1 mouse cellular context compared by ENCODE assay signal in the genomic region with DNA sequence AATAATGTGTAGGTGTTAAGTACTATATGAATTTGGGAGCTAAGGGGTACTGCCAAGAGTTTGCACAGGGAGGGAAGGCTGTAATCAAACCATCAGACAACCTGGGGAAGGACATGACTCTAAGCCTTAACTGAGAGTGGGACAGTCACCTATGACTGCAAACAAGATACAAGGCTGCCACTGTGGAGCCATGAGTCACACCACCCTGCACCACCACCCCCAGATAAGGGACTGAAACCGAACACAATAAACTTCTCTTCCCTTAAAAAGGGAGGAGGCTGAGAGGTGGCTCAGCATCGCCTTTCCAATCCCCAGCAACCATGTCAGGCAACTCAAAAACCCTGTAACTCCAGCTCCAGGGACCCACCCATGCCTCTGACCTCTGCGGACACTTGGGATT.
A peak's percentile ranks its signal among the peaks of the same experiment; 100 is the strongest.
TF ChIP-seq lines count a peak whose summit lies in the region.

No protein-coding gene starts in this region.

TF ChIP-seq in MEL, 35 proteins besides CTCF, POLR2A, EP300 and RAD21:
- TF ChIP-seq JUND (IDR thresholded peaks at IDR 0.05; ENCODE audit: low read depth, low read length) (peak; percentile 57; the same call in 1 of the 2 replicates), RCOR1 (IDR thresholded peaks at IDR 0.05; ENCODE audit: low read depth, low read length) (no peak), ZMIZ1 (IDR thresholded peaks at IDR 0.05; ENCODE audit: low read depth, low read length) (0 out of 2 replicates have a peak, but pooled peaks have one; percentile 28), GABPA (IDR thresholded peaks at IDR 0.05; ENCODE audit: low read depth, low read length) (no peak), TAL1 (IDR thresholded peaks at IDR 0.05; ENCODE audit: low read length) (peak; percentile 57), ZC3H11A (IDR thresholded peaks at IDR 0.05; ENCODE audit: low read depth, low read length) (no peak), TCF12 (IDR thresholded peaks at IDR 0.05; ENCODE audit: low read depth, low read length) (no peak), TBP (IDR thresholded peaks at IDR 0.05; ENCODE audit: low read depth, low read length) (peak; percentile 79), ETS1 (IDR thresholded peaks at IDR 0.05; ENCODE audit: low read depth, low read length) (peak; percentile 65; the same call in 1 of the 2 replicates), BHLHE40 (IDR thresholded peaks at IDR 0.05; ENCODE audit: borderline replicate concordance, low read depth, low read length) (peak; percentile 48; the same call in 1 of the 2 replicates), POLR2AphosphoS5 (IDR thresholded peaks at IDR 0.05; ENCODE audit: borderline replicate concordance, low read depth, low read length) (no peak), GATA1 (IDR thresholded peaks at IDR 0.05; ENCODE audit: low read depth, low read length) (peak; percentile 80), HCFC1 (IDR thresholded peaks at IDR 0.05; ENCODE audit: low read depth, low read length) (0 out of 2 replicates have a peak, but pooled peaks have one; percentile 24), ZNF384 (IDR thresholded peaks at IDR 0.05; ENCODE audit: low read depth, low read length) (no peak), SIN3A (IDR thresholded peaks at IDR 0.05; ENCODE audit: low read length) (peak; percentile 68), MYC (IDR thresholded peaks at IDR 0.05; ENCODE audit: low read depth, low read length) (no peak), ELF1 (IDR thresholded peaks at IDR 0.05; ENCODE audit: low read depth, low read length) (no peak), SMC3 (IDR thresholded peaks at IDR 0.05; ENCODE audit: low read depth, low read length) (peak; percentile 18; the same call in 1 of the 2 replicates), CHD2 (IDR thresholded peaks at IDR 0.05; ENCODE audit: low read length) (no peak), ZKSCAN1 (IDR thresholded peaks at IDR 0.05; ENCODE audit: low read depth, low read length) (no peak), POLR2AphosphoS2 (IDR thresholded peaks at IDR 0.05; ENCODE audit: low read length) (peak; percentile 21; the same call in 1 of the 2 replicates)
TF ChIP-seq in MEL: peak in this region for 11.
